Mouse (Mus musculus): ENCODE results near the gene Supt16. TPM values are rescaled to one million over a fixed set of nuclear protein-coding genes. Genes with fewer than 3 reads are reported as not detected.

Supt16 gene
- total and polyA plus RNA-seq, 2 experiments from 2014 or later: 10.2 to 14.4 TPM

GRCm38 (mm10) chr14:52146540-52146939 is 50.7 kb downstream of the Supt16 start:
- Histone ChIP-seq H3K4me1 (ENCODE audit: control insufficient read depth, insufficient read depth) (no peaks in the 10 kb centered on the region), H3K4me3 (ENCODE audit: low read depth, low read length) (no peak overlapping the region), H3K27ac (ENCODE audit: low read depth) (no peak overlapping the region), H3K36me3 (replicated peaks; ENCODE audit: control insufficient read depth, insufficient read depth, low read length) (no peaks in the 10 kb centered on the region), H3K27me3 (ENCODE audit: control insufficient read depth, insufficient read depth, low read length) (no peaks in the 10 kb centered on the region), H3K9me3 (replicated peaks; ENCODE audit: control insufficient read depth, low read length) (no peaks in the 10 kb centered on the region), H3K4me2 (ENCODE audit: low read depth, low read length) (no peak overlapping the region), H3K9ac (replicated peaks; ENCODE audit: low read depth, low read length) (no peak overlapping the region)
- DNase-seq (ENCODE audit: low spot score) (no peak), ATAC-seq (ENCODE audit: insufficient read depth, low read depth) (no peak)
- TF ChIP-seq CTCF (IDR thresholded peaks at IDR 0.05; ENCODE audit: low read depth): peak; percentile 34
- no peak for TF ChIP-seq EP300 (IDR thresholded peaks at IDR 0.05; ENCODE audit: low read depth)
- WGBS: 54% methylated on average over 4 of the region's 4 CpGs

- Histone ChIP-seq H3K4me1 (ENCODE audit: control insufficient read depth, insufficient read depth) (peaks cover 6% of the 10 kb centered on the region; the same call in 1 of the 2 replicates), H3K27ac (ENCODE audit: low read depth) (no peak overlapping the region)
- 76% methylated on average over 4 of the region's 4 CpGs for WGBS
These were observed 53.1 kb downstream of the Supt16 start for GRCm38 (mm10) chr14:52144165-52144564.

GRCm38 (mm10) chr14:52141445-52142127 is 55.6 kb downstream of the Supt16 start:
- Histone ChIP-seq H3K27ac (ENCODE audit: low read depth) (no peak overlapping the region), H3K9me3 (replicated peaks; ENCODE audit: control insufficient read depth, low read length) (no peaks in the 10 kb centered on the region), H3K4me1 (ENCODE audit: control insufficient read depth, insufficient read depth) (peaks cover 6% of the 10 kb centered on the region; the same call in 1 of the 2 replicates), H3K4me3 (ENCODE audit: low read depth, low read length) (peak overlapping the region; percentile 30; the same call in 1 of the 2 replicates), H3K9ac (replicated peaks; ENCODE audit: low read depth, low read length) (no peak overlapping the region), H3K4me2 (ENCODE audit: low read depth, low read length) (peak overlapping the region; percentile 65), H3K27me3 (ENCODE audit: control insufficient read depth, insufficient read depth, low read length) (no peaks in the 10 kb centered on the region), H3K36me3 (replicated peaks; ENCODE audit: control insufficient read depth, insufficient read depth, low read length) (no peaks in the 10 kb centered on the region)
- no peak for TF ChIP-seq EP300 (IDR thresholded peaks at IDR 0.05; ENCODE audit: low read depth)
- TF ChIP-seq CTCF (IDR thresholded peaks at IDR 0.05; ENCODE audit: low read depth): no peak
- no peak for ATAC-seq (ENCODE audit: insufficient read depth, low read depth)
- DNase-seq (ENCODE audit: low spot score): no peak
- 66% methylated on average over 16 of the region's 16 CpGs for WGBS

More at GRCm38 (mm10) chr14:52144165-52144564, 53.1 kb downstream of the Supt16 start:
- Histone ChIP-seq H3K27me3 (ENCODE audit: control insufficient read depth, insufficient read depth, low read length) (no peaks in the 10 kb centered on the region), H3K36me3 (replicated peaks; ENCODE audit: control insufficient read depth, insufficient read depth, low read length) (no peaks in the 10 kb centered on the region), H3K4me3 (ENCODE audit: low read depth, low read length) (no peak overlapping the region), H3K4me2 (ENCODE audit: low read depth, low read length) (no peak overlapping the region), H3K9ac (replicated peaks; ENCODE audit: low read depth, low read length) (no peak overlapping the region), H3K9me3 (replicated peaks; ENCODE audit: control insufficient read depth, low read length) (no peaks in the 10 kb centered on the region)
- no peak for TF ChIP-seq CTCF (IDR thresholded peaks at IDR 0.05; ENCODE audit: low read depth)
- TF ChIP-seq EP300 (IDR thresholded peaks at IDR 0.05; ENCODE audit: low read depth): no peak
- no peak for DNase-seq (ENCODE audit: low spot score)
- no peak for ATAC-seq (ENCODE audit: insufficient read depth, low read depth)

GRCm38 (mm10) chr14:52140577-52141444 is 56.4 kb downstream of the Supt16 start:
- H3K9ac ChIP-seq (replicated peaks; ENCODE audit: low read depth, low read length): peak overlapping the region; percentile 24; the same call in 1 of the 2 replicates
- ATAC-seq (ENCODE audit: insufficient read depth, low read depth) (no peak; the same call in 1 of the 2 replicates), DNase-seq (ENCODE audit: low spot score) (peak; percentile 36)
- H3K4me1 ChIP-seq (ENCODE audit: control insufficient read depth, insufficient read depth): peaks cover 6% of the 10 kb centered on the region; the same call in 1 of the 2 replicates
- H3K36me3 ChIP-seq (replicated peaks; ENCODE audit: control insufficient read depth, insufficient read depth, low read length): no peaks in the 10 kb centered on the region
- TF ChIP-seq CTCF (IDR thresholded peaks at IDR 0.05; ENCODE audit: low read depth) (no peak), EP300 (IDR thresholded peaks at IDR 0.05; ENCODE audit: low read depth) (no peak)
- H3K4me3 ChIP-seq (ENCODE audit: low read depth, low read length): peak overlapping the region; percentile 30
- no peaks in the 10 kb centered on the region for H3K27me3 ChIP-seq (ENCODE audit: control insufficient read depth, insufficient read depth, low read length)
- WGBS: 32% methylated on average over 19 of the region's 19 CpGs
- no peaks in the 10 kb centered on the region for H3K9me3 ChIP-seq (replicated peaks; ENCODE audit: control insufficient read depth, low read length)
- H3K27ac ChIP-seq (ENCODE audit: low read depth): no peak overlapping the region
- H3K4me2 ChIP-seq (ENCODE audit: low read depth, low read length): peak overlapping the region; percentile 65

- ATAC-seq (ENCODE audit: insufficient read depth, low read depth): no peak
- Histone ChIP-seq H3K4me1 (ENCODE audit: control insufficient read depth, insufficient read depth) (no peaks in the 10 kb centered on the region), H3K9ac (replicated peaks; ENCODE audit: low read depth, low read length) (no peak overlapping the region), H3K4me3 (ENCODE audit: low read depth, low read length) (no peak overlapping the region), H3K4me2 (ENCODE audit: low read depth, low read length) (no peak overlapping the region), H3K9me3 (replicated peaks; ENCODE audit: control insufficient read depth, low read length) (no peaks in the 10 kb centered on the region), H3K36me3 (replicated peaks; ENCODE audit: control insufficient read depth, insufficient read depth, low read length) (no peaks in the 10 kb centered on the region), H3K27me3 (ENCODE audit: control insufficient read depth, insufficient read depth, low read length) (no peaks in the 10 kb centered on the region), H3K27ac (ENCODE audit: low read depth) (no peak overlapping the region)
- no peak for DNase-seq (ENCODE audit: low spot score)
- 59% methylated on average over 5 of the region's 5 CpGs for WGBS
- TF ChIP-seq CTCF (IDR thresholded peaks at IDR 0.05; ENCODE audit: low read depth) (no peak), EP300 (IDR thresholded peaks at IDR 0.05; ENCODE audit: low read depth) (no peak)
These were observed 63.6 kb downstream of the Supt16 start for GRCm38 (mm10) chr14:52133584-52133983.

All from heart, postnatal 0 days (tissue).